10 mouse cellular contexts compared by ENCODE assay signal in genomic region chr2:4098948-4099776, GRCm38 (mm10).
A peak's percentile ranks its signal among the peaks of the same experiment; 100 is the strongest.
DNase-seq lines count a peak whose midpoint lies in the region; ATAC-seq and TF ChIP-seq lines count a peak whose summit lies in the region.
"Had no signal": no experiment of that assay in that cellular context is flagged by ENCODE, and none has a peak within 500 bp of the region (broad histone marks: within the 10 kb centered on the region; RNA-seq: fewer than 3 reads in every experiment).

No protein-coding gene starts in this region.

- no peak overlapping the region for H3K4me3 ChIP-seq in forebrain, postnatal 0 days (ENCODE audit: low read depth, low read length)
- H3K4me3 ChIP-seq: heart, embryonic 10.5 days; stomach, embryonic 15.5 days had no signal

- peak; percentile 44 for TF ChIP-seq CTCF in forebrain, postnatal 0 days (IDR thresholded peaks at IDR 0.05; ENCODE audit: low read depth)

- H3K9ac ChIP-seq in forebrain, postnatal 0 days, result no peak overlapping the region
- H3K9ac ChIP-seq: stomach, embryonic 15.5 days had no signal

- peak; percentile 90 for ATAC-seq in forebrain, postnatal 0 days
- no peak for ATAC-seq in cerebellum, adult (ENCODE audit: insufficient number of reproducible peaks, low FRiP score, low TSS enrichment)

- no peaks in the 10 kb centered on the region for H3K9me3 ChIP-seq in forebrain, postnatal 0 days (ENCODE audit: low read length)
- H3K9me3 ChIP-seq: heart, embryonic 10.5 days; stomach, embryonic 15.5 days had no signal

- no peaks in the 10 kb centered on the region for H3K36me3 ChIP-seq in forebrain, postnatal 0 days (ENCODE audit: insufficient read depth)
- H3K36me3 ChIP-seq: heart, embryonic 10.5 days; stomach, embryonic 15.5 days had no signal

- H3K27me3 ChIP-seq in forebrain, postnatal 0 days (ENCODE audit: insufficient read depth, low read length), result no peaks in the 10 kb centered on the region
- H3K27me3 ChIP-seq: stomach, embryonic 15.5 days had no signal

- DNase-seq in heart, adult 11 months, result peak; percentile 22
- DNase-seq in heart, postnatal 36 days, result no peak
- DNase-seq in forebrain, postnatal 0 days, result peak; percentile 78
- DNase-seq in left cerebral cortex, postnatal 14 days (ENCODE audit: low spot score in 2 of 2), result peak; percentile 50 to 73
- peak; percentile 83 for DNase-seq in retina, postnatal 1 day
- no peak for DNase-seq in heart, adult 18-20 months
- DNase-seq in spleen, postnatal 4 days (ENCODE audit: low spot score in 2 of 2), result no peak

- peak overlapping the region; percentile 57 for H3K27ac ChIP-seq in forebrain, postnatal 0 days (ENCODE audit: low read depth, low read length)
- H3K27ac ChIP-seq: heart, embryonic 10.5 days; stomach, embryonic 15.5 days had no signal

- 18% methylated on average over 8 of the region's 8 CpGs for WGBS in forebrain, postnatal 0 days

- H3K4me2 ChIP-seq in forebrain, postnatal 0 days (ENCODE audit: low read depth), result no peak overlapping the region
- H3K4me2 ChIP-seq: stomach, embryonic 15.5 days had no signal

- intact Hi-C loops in heart, postnatal 36 days (cut with DNase I), result no loop called here
- intact Hi-C loops in left cerebral cortex, postnatal 14 days (cut with DNase I), result no loop called here

- peaks cover 21% of the 10 kb centered on the region for H3K4me1 ChIP-seq in forebrain, postnatal 0 days (ENCODE audit: insufficient read depth)
- H3K4me1 ChIP-seq: heart, embryonic 10.5 days; stomach, embryonic 15.5 days had no signal

Comparison
In these comparisons a context has a peak if more than half of its experiments do, and no peak if none do; other contexts are left out.
1. DNase-seq: peak in heart, adult 11 months (single experiment), forebrain, postnatal 0 days (single experiment), left cerebral cortex, postnatal 14 days (2 of 2) and retina, postnatal 1 day (single experiment); none in heart, postnatal 36 days (0 of 2), heart, adult 18-20 months (0 of 2) and spleen, postnatal 4 days (0 of 2).